Mouse (Mus musculus) monocyte, adult 5-6 weeks (primary cell): Measurements from ENCODE around the gene Alg9. TPM values are rescaled to one million over a fixed set of nuclear protein-coding genes. Genes with fewer than 3 reads are reported as not detected.

Experiments
- ATAC-seq: fragments of 153-309, 156-312 bp; replicated peaks from 2 replicates; pipeline ENCODE4 v1.8.0; 2017; ENCODE audit warnings: mild to moderate bottlenecking; ENCODE audit not compliant: low TSS enrichment, insufficient number of reproducible peaks, severe bottlenecking, poor library complexity, low FRiP score
- total RNA-seq: library from RNA; stranded (forward); fragments of 200-1000, 200-491, 200-594 nt; gene quantifications from 3 replicates; pipeline ENCODE4 v1.2.3, GENCODE M21; 2017

Alg9 gene
- total RNA-seq, 1 experiment from 2014 or later = 16.5 TPM

GRCm38 (mm10) chr9:50752784-50753615 lies 21.8 kb upstream of the Alg9 start:
- no peak for ATAC-seq

- no peak for ATAC-seq
These were observed 20.9 kb upstream of the Alg9 start for GRCm38 (mm10) chr9:50753947-50754346.

- no peak for ATAC-seq
These were observed 18.1 kb upstream of the Alg9 start for GRCm38 (mm10) chr9:50756711-50757110.

DNA sequence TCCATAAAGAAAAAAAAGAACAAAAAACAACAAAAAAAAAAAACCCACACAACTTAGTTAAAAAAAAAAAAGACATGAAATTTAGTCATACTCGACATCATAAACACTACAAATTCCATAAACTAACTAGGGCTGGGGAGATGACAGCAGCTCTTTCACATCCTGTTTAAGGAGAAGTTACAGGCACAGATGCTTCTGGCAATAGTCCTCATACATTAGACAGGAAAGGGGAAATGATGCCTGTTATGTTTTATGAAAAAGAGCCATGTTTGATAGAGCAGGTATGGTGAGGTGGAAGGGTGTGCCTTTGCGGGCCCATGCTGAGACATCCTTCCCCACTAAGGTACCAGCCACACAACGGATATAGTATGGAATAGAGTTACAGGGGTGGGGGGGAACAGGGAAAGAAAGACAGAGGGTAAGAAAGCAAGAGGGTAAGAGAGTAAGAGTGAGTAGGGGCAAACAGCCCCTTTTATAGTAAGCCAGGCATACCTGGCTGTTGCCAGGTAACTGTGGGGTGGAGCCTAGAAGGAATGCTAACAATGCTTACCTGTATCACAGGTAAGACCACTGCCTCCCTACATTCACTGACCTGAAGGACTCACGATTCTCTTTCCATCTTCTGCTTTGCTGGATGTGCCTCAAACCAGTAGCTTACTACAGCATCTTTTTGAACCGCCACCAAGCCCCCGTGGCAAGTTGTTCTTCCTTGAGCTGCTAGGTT lies 13.1 kb upstream of the Alg9 start:
- peak; percentile 63 for ATAC-seq

- no peak for ATAC-seq
These were observed 11.5 kb upstream of the Alg9 start for GRCm38 (mm10) chr9:50763331-50763730.

- no peak for ATAC-seq
These were observed 7.2 kb upstream of the Alg9 start for GRCm38 (mm10) chr9:50767531-50768106.

- ATAC-seq = peak; percentile 95
These were observed 6.5 kb upstream of the Alg9 start, which contains the start of gene Fdxacb1 for GRCm38 (mm10) chr9:50768107-50769002. Gene Fdxacb1 (plus strand): TSS chr9:50768236.

DNA sequence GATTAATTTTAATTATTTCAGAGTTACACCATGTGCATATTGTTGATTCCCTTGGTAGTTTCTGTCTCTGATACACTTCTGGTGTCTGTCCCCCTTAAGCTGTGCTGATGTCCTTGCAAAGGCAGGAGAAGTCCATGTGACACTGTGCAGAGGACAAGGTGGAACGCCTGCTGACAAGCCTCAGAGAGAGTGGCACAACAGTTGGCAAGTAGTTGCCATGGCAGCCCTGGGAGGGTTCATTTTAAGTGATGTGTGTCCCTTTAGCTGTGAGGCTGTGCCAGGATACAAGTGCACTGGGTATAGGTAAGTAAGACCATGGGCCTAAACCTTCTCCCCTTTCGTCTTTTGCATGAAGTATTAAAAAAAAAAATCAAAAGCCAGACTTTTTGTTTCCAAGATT lies 4.8 kb upstream of the Alg9 start:
- no peak for ATAC-seq

DNA sequence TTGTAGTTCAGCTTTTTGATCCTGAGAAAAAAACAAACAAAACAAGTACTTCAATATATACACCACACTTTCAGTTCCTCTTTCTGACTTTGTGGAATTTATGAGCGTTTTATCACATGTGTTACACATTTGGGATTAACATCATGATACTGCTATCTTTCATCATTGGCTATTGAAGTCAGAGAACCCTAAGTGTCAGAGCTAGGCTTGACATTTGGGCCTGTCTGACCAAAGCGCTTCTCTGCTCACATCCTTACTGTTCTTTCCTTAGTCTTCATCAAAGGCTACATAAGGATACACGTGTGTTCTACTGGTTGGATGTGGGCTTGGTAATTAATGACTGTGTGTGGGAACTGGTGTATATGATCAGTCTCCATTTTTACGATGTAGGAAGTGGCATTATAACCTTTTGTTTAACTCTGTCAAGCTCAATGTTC lies 775 bp upstream of the Alg9 start:
- peak; percentile 52 for ATAC-seq

- no peak for ATAC-seq
These were observed 875 bp downstream of the Alg9 start for GRCm38 (mm10) chr9:50775662-50776126.

- no peak for ATAC-seq
These were observed 1.4 kb downstream of the Alg9 start for GRCm38 (mm10) chr9:50776162-50776760.

DNA sequence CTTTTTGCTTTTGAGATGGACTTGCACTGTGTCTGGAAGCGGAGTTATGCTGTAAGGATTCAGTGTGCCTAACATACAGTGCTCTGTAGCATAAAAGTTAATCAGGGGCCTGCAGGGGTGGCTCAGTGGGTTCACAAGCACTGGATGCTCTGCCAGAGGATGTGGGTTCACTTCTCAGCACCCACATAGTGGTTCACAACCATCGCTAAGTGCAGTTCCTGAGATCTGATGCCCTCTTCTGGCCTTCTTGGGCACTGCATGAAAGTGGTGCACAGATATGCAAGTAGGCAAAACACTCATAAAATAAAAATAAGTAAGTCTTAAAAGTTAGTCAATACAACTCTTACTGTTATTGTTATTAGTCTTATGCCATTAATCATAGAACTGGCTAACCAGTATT lies 7.3 kb downstream of the Alg9 start:
- ATAC-seq = 0 out of 2 replicates have a peak, but pooled peaks have one; percentile 40

GRCm38 (mm10) chr9:50795266-50795665 lies 20.4 kb downstream of the Alg9 start:
- no peak for ATAC-seq

GRCm38 (mm10) chr9:50796776-50797175 lies 22.0 kb downstream of the Alg9 start:
- no peak for ATAC-seq

DNA sequence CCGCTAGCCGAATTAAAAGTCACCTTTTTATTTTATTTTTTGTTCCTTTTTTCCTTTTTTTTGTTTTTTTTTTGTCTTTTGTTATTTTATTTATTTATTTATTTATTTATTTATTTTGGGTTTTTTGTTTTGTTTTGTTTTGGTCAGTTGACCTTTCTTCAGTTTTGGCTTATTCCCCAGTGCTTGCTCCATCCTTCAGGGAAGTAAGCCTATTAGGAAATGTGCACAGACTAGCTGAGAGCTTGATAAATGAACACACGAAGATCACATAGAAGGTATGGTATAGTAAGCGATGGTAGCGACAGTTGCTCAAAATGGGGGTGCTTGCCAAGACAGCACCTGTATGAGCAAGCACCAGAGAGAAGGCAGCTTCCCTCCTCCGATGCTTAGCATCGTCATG lies 22.8 kb downstream of the Alg9 start:
- no peak for ATAC-seq

DNA sequence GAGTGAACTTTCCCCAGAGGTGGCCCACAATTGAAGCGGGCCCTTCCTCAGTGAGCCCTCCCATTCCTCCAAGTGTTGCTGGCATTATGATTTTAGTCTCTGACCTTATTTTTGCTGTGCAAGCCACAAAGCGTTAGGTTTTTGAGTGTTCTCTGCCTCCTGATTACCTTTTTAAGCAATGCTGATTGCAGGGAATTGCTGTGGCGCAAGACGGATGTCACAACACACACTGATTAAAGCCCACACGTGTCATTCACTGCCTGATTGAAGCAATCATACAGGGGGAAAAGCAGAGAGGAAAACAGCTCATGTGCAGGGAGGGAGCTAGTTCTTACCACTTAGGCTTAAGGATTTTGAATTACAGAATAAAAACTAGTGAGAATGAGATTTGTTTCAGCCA lies 23.5 kb downstream of the Alg9 start:
- no peak for ATAC-seq

GRCm38 (mm10) chr9:50800985-50801384 lies 26.2 kb downstream of the Alg9 start:
- no peak for ATAC-seq

- ATAC-seq = no peak
These were observed 28.3 kb downstream of the Alg9 start for GRCm38 (mm10) chr9:50803055-50803671.
